Mouse (Mus musculus): Measurements from ENCODE around the gene Gm4779. TPM values are rescaled to one million over a fixed set of nuclear protein-coding genes. Genes with fewer than 3 reads are reported as not detected.
"Not testable (repeated sequence)": the region's sequence is repeated elsewhere in the genome, so short reads cannot be mapped to it uniquely, and the experiment has no call there.

Gene Gm4779
- polyA plus RNA-seq (2012; rRNA removed), result 0.08 and 0.49 TPM in 2 replicates

DNA sequence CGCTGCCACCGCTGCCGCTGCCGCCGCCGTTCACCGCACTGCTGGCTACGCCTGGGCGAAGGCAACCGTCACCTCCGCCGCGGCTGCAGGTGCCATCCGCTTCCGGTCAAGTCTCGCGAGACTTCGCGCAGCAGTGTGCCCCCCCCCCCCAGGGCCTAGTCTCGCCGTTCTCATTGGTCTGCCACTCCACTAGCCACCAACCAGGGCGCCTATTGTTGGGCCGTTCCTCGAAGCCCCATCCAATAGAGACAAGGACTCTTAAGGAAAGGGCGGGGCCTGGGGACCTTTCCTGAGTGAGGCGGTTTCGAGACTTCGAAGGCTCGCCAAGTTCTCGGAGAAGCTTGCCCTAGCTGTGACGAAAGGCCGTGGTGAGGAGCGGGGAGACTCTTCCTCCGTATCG, at the start of gene Gm4779, which contains the start of gene 8030474K03Rik:
Gene Gm4779, minus strand, starts transcription at position 82 of the 400 bp plus-strand sequence.
Gene 8030474K03Rik, plus strand, starts transcription at position 315 of the 400 bp plus-strand sequence.
- H3K27ac ChIP-seq (ENCODE audit: insufficient read depth, low read length), result no peak within 1 kb of the TSS
- WGBS, result 95% methylated on average over 33 of the region's 35 CpGs
- no peak for TF ChIP-seq POLR2A (IDR thresholded peaks at IDR 0.05; ENCODE audit: borderline replicate concordance, insufficient read depth, low read length)
- no peak for TF ChIP-seq CTCF (IDR thresholded peaks at IDR 0.05; ENCODE audit: borderline replicate concordance, insufficient read depth, low read depth, low read length)
- no peaks in the 10 kb centered on the region for H3K4me1 ChIP-seq (ENCODE audit: control insufficient read depth, insufficient read depth, low read length)
- H3K27me3 ChIP-seq (ENCODE audit: control insufficient read depth, insufficient read depth, low read length), result no peaks in the 10 kb centered on the region
- DNase-seq, result no peak
- no peak within 1 kb of the TSS for H3K4me3 ChIP-seq (replicated peaks; ENCODE audit: insufficient read depth, low read depth, low read length)

DNA sequence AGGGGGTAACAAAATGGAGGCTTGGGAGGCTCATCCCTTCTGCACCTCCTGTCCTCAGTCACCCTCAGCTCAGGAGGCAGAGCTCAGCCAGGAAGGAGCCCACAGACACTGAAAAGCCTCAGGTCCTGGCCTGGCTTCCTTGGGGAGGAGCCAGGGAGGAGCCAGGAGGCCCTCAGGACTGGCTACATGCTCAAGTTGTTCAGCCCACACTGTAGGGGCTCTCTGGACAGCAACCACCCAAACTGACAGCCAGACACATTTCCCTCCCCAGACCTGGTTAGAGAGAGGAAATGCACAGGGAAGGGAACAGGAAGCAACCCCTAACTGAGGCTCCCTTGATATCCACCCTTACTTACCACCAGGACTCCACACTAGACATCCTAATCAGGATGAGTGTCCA, 25.8 kb upstream of the Gm4779 start:
- H3K4me3 ChIP-seq (replicated peaks; ENCODE audit: insufficient read depth, low read depth, low read length); H3K27ac ChIP-seq (ENCODE audit: insufficient read depth, low read length); H3K4me1 ChIP-seq (ENCODE audit: control insufficient read depth, insufficient read depth, low read length); H3K27me3 ChIP-seq (ENCODE audit: control insufficient read depth, insufficient read depth, low read length); DNase-seq: not testable (repeated sequence)

DNA sequence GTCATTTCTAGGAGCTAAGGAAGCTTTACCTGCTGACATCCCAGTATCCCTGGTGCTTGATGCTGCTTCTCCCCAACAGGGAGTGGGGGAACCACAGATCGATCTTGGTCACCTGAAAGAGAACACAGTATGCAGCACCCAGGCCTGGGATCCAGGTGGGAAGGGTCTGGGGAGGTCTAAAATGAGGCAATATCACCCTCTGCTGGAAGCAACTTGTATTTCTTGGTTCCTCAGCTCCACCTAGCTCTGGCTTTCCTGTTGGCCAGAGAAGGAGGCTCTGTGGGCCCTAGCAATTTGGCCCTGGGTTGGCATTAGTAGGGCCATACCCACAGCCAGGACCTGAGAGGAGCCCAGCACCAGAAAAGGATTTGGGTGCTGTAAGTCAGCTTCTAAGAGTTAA, 24.9 kb upstream of the Gm4779 start:
- TF ChIP-seq POLR2A (IDR thresholded peaks at IDR 0.05; ENCODE audit: borderline replicate concordance, insufficient read depth, low read length), result no peak
- peak; percentile 46; the same call in 1 of the 2 replicates for TF ChIP-seq CTCF (IDR thresholded peaks at IDR 0.05; ENCODE audit: borderline replicate concordance, insufficient read depth, low read depth, low read length)
- Histone ChIP-seq H3K27me3 (ENCODE audit: control insufficient read depth, insufficient read depth, low read length) (no peaks in the 10 kb centered on the region), H3K4me1 (ENCODE audit: control insufficient read depth, insufficient read depth, low read length) (no peaks in the 10 kb centered on the region), H3K4me3 (replicated peaks; ENCODE audit: insufficient read depth, low read depth, low read length) (no peak overlapping the region), H3K27ac (ENCODE audit: insufficient read depth, low read length) (no peak overlapping the region)
- DNase-seq, result no peak
- WGBS, result 50% methylated on average over 1 of the region's 1 CpGs

DNA sequence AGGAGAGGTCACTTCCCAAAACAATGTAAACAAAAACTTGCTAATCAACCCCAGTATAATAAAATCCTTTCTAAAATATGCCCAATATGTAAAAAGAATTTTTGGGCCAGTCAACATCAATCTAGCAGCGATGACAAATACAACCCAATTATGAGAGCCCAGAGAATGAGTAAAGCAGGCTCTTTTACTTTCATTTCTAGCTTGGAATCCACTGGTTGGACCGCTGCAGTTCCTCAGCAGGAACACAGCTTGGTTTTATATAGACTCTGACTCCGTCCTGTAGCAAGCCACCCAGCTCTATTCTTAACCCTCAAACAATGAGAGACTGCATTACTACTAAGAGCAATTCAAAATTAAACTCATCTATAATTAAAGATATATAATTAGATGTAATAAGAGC, 17.5 kb upstream of the Gm4779 start:
- no peak overlapping the region for H3K27ac ChIP-seq (ENCODE audit: insufficient read depth, low read length)
- no peaks in the 10 kb centered on the region for H3K27me3 ChIP-seq (ENCODE audit: control insufficient read depth, insufficient read depth, low read length)
- no peak for TF ChIP-seq CTCF (IDR thresholded peaks at IDR 0.05; ENCODE audit: borderline replicate concordance, insufficient read depth, low read depth, low read length)
- H3K4me3 ChIP-seq (replicated peaks; ENCODE audit: insufficient read depth, low read depth, low read length), result no peak overlapping the region
- 80% methylated on average over 3 of the region's 3 CpGs for WGBS
- no peaks in the 10 kb centered on the region for H3K4me1 ChIP-seq (ENCODE audit: control insufficient read depth, insufficient read depth, low read length)
- DNase-seq, result no peak

DNA sequence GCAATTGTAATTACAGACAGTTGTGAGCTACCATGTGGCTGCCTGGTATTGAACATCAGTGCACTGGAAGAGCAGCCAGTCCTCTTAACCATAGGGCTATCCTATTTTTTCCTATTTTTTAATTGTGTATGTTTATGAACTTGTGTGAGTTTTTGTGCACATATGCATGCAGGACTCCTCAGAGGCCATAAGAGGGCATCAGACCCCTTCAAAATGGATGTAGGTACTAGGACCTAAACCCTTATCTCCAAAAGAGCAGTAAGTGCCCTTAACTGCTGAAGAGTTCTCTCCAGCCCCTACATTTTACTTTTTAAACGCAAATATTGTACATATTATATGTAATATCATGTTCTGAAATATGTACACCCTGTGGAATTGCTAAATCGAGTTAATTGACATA, 11.3 kb upstream of the Gm4779 start:
- WGBS, result 33% methylated on average over 2 of the region's 2 CpGs
- Histone ChIP-seq H3K4me3 (replicated peaks; ENCODE audit: insufficient read depth, low read depth, low read length) (no peak overlapping the region), H3K27ac (ENCODE audit: insufficient read depth, low read length) (no peak overlapping the region), H3K4me1 (ENCODE audit: control insufficient read depth, insufficient read depth, low read length) (no peaks in the 10 kb centered on the region), H3K27me3 (ENCODE audit: control insufficient read depth, insufficient read depth, low read length) (no peaks in the 10 kb centered on the region)
- no peak for TF ChIP-seq POLR2A (IDR thresholded peaks at IDR 0.05; ENCODE audit: borderline replicate concordance, insufficient read depth, low read length)
- TF ChIP-seq CTCF (IDR thresholded peaks at IDR 0.05; ENCODE audit: borderline replicate concordance, insufficient read depth, low read depth, low read length), result no peak; the same call in 1 of the 2 replicates
- DNase-seq, result peak in 1 of 2 experiments; percentile 56

DNA sequence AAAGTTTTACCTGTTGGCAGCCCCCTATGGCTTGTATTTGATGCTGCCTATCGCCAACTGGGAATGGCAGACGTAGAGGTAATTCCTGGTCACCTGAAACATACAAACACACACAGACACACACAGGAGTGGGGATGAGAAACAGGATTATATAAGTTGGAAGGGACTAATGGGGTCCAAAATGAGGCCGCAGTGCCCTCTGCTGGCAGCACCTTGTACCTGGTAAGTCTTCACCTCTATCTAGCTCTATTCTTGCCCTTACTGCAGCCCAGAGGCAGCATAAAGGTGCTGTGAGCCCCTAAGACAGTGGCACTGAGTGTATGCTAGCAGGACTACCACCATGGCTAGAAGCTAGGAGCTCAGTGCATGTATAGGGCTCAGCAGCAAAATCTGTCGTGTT, 2.7 kb downstream of the Gm4779 start:
- 49% methylated on average over 4 of the region's 4 CpGs for WGBS
- Histone ChIP-seq H3K27me3 (ENCODE audit: control insufficient read depth, insufficient read depth, low read length) (no peaks in the 10 kb centered on the region), H3K4me3 (replicated peaks; ENCODE audit: insufficient read depth, low read depth, low read length) (no peak overlapping the region), H3K27ac (ENCODE audit: insufficient read depth, low read length) (no peak overlapping the region), H3K4me1 (ENCODE audit: control insufficient read depth, insufficient read depth, low read length) (no peaks in the 10 kb centered on the region)
- no peak for TF ChIP-seq POLR2A (IDR thresholded peaks at IDR 0.05; ENCODE audit: borderline replicate concordance, insufficient read depth, low read length)
- peak; percentile 63 for TF ChIP-seq CTCF (IDR thresholded peaks at IDR 0.05; ENCODE audit: borderline replicate concordance, insufficient read depth, low read depth, low read length)
- DNase-seq, result peak; percentile 40 to 76

DNA sequence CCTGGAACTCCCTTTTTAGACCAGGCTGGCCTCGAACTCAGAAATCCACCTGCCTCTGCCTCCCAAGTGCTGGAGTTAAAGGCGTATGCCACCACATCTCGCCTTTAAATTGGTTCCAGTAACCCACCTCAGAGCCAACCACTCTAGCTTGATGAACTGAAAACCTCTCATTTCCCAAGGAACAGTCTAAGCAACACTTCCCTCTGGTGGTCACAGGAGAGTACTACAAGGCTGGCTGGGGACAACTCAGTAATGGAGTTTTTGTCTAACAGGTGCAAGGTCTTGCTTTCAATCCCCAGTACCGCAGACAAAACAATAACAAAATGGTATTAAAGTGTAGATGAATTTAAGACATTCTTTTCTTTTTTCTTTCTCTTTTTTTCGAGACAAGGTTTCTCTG, 22.2 kb downstream of the Gm4779 start:
- peak; percentile 18 to 49 for DNase-seq
- Histone ChIP-seq H3K4me3 (replicated peaks; ENCODE audit: insufficient read depth, low read depth, low read length) (no peak overlapping the region), H3K27ac (ENCODE audit: insufficient read depth, low read length) (no peak overlapping the region), H3K4me1 (ENCODE audit: control insufficient read depth, insufficient read depth, low read length) (no peaks in the 10 kb centered on the region), H3K27me3 (ENCODE audit: control insufficient read depth, insufficient read depth, low read length) (no peaks in the 10 kb centered on the region)
- TF ChIP-seq POLR2A (IDR thresholded peaks at IDR 0.05; ENCODE audit: borderline replicate concordance, insufficient read depth, low read length) (no peak), CTCF (IDR thresholded peaks at IDR 0.05; ENCODE audit: borderline replicate concordance, insufficient read depth, low read depth, low read length) (peak; percentile 47; the same call in 1 of the 2 replicates)
- WGBS, result 34% methylated on average over 5 of the region's 5 CpGs

DNA sequence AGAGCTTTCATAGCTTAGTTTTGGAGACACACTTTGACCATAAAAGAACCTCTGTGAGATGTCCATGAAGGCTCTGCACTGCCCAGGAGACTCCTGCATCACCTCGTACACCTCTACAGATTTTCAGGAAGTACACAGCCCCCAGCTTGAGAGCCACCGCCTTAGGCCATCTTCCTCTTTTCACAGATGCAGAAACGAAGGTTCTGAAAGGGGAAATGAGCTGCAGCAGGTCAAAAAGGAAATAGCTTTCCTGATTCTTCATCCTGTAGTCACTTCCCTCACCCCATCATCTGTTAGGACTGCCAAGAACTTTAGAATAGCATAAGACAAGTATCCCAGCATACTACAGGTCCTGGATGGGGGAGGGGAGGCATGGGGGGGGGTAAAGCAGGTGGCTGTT, 23.9 kb downstream of the Gm4779 start:
- Histone ChIP-seq H3K27me3 (ENCODE audit: control insufficient read depth, insufficient read depth, low read length) (no peaks in the 10 kb centered on the region), H3K4me3 (replicated peaks; ENCODE audit: insufficient read depth, low read depth, low read length) (no peak overlapping the region), H3K27ac (ENCODE audit: insufficient read depth, low read length) (no peak overlapping the region), H3K4me1 (ENCODE audit: control insufficient read depth, insufficient read depth, low read length) (no peaks in the 10 kb centered on the region)
- DNase-seq, result no peak
- TF ChIP-seq POLR2A (IDR thresholded peaks at IDR 0.05; ENCODE audit: borderline replicate concordance, insufficient read depth, low read length), result no peak
- 70% methylated on average over 3 of the region's 3 CpGs for WGBS

DNA sequence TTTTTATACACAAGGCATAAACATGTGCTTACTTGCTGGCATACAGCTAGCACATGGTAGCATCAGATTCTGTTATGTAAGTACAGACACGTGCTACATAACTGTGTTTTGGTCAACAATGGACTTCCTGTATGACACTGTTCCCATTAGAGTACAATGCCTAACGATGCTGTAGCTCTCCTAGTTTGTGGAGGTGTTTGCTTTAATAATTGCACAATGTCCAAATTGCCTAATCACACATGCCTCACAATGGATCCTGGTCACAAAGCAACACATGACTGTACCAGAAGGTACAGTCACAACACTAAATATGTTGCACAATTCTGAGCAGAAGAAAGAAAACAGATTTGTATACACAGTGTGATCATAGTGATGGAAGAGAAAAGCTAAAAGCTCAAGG, 24.7 kb downstream of the Gm4779 start:
- no peak for TF ChIP-seq CTCF (IDR thresholded peaks at IDR 0.05; ENCODE audit: borderline replicate concordance, insufficient read depth, low read depth, low read length)
- TF ChIP-seq POLR2A (IDR thresholded peaks at IDR 0.05; ENCODE audit: borderline replicate concordance, insufficient read depth, low read length), result no peak
- DNase-seq, result no peak
- WGBS, result 64% methylated on average over 2 of the region's 2 CpGs
- Histone ChIP-seq H3K27me3 (ENCODE audit: control insufficient read depth, insufficient read depth, low read length) (no peaks in the 10 kb centered on the region), H3K4me1 (ENCODE audit: control insufficient read depth, insufficient read depth, low read length) (no peaks in the 10 kb centered on the region), H3K27ac (ENCODE audit: insufficient read depth, low read length) (no peak overlapping the region), H3K4me3 (replicated peaks; ENCODE audit: insufficient read depth, low read depth, low read length) (no peak overlapping the region)

Measured in cerebellum, adult 2 months (tissue).